Mouse (Mus musculus): ENCODE results near the gene Fance. TPM values are rescaled to one million over a fixed set of nuclear protein-coding genes. Genes with fewer than 3 reads are reported as not detected.
"Not testable (repeated sequence)": the region's sequence is repeated elsewhere in the genome, so short reads cannot be mapped to it uniquely, and the experiment has no call there.

Gene Fance
- total RNA-seq, 2 experiments from 2014 or later: 21.6 to 29.5 TPM

GRCm38 (mm10) chr17:28317725-28318124 lies 4.4 kb downstream of the Fance start:
- no peak for DNase-seq (ENCODE audit: low spot score in 2 of 2)
- intact Hi-C loops (cut with DNase I): no loop called here

DNA sequence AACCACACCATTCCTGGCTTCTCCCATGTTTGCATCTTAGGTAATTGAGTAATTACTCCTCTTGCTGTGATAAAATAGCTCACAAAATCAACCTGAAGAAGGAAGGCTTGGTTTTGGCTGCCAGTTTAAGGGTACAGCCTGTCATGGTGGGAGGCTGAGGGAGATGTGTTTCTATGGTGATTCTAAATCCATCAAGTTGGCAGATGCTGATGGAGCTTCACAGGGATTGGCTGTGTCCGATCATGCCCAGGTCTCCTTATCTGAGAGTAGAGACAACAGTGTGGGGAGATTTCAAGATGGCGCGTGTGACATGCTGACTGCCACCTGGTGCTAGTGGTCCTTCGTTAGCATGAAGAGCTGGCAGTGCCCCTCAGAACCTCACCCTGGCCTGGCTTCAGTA lies 8.4 kb downstream of the Fance start:
- no peak for DNase-seq (ENCODE audit: low spot score in 2 of 2)
- intact Hi-C loops (cut with DNase I): no loop called here

DNA sequence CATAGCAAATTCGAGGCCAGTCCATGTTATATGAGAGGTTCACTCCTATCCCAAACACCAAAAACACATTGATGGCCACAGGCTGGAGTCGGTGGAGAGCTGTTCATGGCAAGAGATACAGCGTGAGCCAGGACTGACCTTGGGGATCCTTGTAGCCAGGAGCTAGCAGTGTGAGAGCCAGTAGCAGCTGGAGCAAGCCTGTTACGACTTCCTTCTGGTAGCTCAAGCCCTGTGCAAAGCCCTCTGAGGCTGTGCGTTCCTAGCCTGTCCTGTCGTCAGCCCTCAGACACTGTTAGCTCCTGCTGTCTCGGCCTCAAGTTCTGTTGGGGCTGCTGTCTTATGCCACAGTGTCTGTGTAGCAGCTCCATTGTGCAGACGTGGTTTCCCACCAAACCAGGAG lies 10.5 kb downstream of the Fance start:
- intact Hi-C loops (cut with DNase I): no loop called here
- no peak for DNase-seq (ENCODE audit: low spot score in 2 of 2)

DNA sequence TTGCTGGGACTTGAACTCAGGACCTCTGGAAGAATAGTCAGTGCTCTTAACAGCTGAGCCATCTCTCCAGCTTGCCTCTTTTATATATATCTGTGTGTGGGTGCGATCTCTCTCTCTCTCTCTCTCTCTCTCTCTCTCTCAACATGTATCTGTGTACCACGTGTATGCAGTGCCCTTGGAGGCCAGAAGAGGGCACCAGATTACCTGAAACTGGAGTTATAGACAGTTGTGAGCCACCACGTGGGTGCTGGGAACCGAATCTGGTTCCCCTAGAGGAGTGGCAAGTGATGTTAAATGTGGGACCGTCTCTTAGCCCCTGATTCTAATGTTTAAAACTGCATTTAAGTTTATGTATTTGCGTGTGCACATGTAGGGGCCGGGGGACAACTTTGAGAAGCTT lies 11.1 kb downstream of the Fance start:
- intact Hi-C loops (cut with DNase I); DNase-seq (ENCODE audit: low spot score in 2 of 2): not testable (repeated sequence)

- no peak for DNase-seq (ENCODE audit: low spot score in 2 of 2)
- intact Hi-C loops (cut with DNase I): loop anchor here (5.0 kb wide), 2 partner anchors 98 to 197 kb away; no protein-coding TSS in a partner anchor
Observed at GRCm38 (mm10) chr17:28325751-28326150, 12.4 kb downstream of the Fance start.

DNA sequence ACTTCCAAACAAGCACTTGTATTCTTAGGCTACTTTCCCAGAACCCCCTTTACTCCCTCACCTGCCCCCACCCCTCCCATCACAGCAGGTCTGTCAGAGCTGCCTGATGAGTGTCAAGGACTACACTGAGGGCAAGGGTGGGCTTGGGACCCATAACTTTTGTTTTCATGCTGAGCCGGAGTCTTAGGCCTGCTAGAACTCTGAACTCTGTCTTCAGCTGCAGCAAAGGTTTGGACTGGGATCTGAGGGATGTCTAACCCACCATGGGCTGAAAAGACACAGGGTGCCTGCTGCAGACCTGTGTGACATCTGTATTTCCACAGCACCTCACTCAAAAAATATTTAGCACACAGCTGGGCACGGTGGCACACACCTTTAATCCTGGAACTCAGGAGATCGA lies 13.6 kb downstream of the Fance start:
- no peak for DNase-seq (ENCODE audit: low spot score in 2 of 2)
- intact Hi-C loops (cut with DNase I): loop anchor here (5.0 kb wide), 2 partner anchors 100 to 195 kb away; no protein-coding TSS in a partner anchor

DNA sequence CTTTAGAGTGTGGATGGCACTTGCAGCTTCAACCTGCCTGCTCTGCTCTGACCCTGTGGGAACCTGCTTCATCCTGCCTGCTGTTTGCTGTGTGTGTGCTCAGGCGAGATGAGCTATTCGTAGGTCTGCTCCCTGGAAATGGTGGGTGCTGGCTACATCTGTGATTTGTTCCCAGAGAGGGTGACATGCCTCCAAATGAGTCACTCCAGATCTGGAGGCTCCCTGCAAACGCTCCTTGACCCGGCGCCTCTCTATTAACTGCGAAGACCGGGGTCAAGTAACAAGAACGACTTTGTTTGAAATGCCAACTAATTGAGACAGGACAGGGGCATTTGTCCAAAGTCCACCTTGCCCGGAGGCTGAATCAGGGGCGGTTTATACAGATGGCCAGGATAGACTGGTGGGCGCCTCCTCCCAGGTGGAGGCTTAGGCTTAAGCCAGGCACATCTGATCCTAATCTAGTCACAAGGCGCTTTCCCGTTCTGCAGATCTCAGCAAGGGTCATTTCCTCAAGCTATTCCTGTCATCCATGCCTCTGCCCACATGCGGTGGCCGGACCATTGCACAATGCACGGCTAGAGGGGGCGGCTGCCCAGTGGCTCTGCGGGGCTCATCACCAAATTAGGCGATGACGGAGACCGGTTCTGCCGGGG lies 14.5 kb downstream of the Fance start:
- intact Hi-C loops (cut with DNase I): loop anchor here (1.0 to 5.0 kb wide), 3 partner anchors 14 to 195 kb away; partner anchors contain the start of gene Fance
- peak in 1 of 2 experiments; percentile 47 for DNase-seq (ENCODE audit: low spot score in 2 of 2)

DNA sequence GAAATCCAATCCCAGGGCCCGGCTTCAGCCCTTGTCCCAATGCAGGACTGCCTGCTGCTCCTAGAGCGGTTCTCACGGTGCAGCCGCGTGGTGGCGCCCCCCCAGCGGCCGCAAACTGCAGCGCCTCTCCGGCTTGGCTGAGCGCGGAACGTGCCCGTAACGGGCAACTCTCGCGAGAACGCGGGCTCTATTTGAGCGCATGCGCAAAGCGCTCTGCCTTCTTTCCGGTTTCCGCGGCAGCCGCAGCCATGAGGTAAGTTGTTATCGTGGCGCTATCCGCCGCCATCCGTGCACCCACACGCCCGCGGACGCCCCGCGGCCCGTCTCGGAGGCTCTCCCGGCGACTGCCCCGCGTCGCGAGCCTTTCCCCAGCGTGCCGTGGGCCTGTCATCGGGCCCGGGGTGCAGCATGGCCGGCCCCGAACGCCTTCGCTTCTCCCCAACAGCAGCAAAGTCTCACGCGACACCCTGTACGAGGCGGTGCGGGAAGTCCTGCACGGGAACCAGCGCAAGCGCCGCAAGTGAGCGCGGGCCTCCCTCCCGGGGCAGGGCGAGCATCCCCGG lies 15.1 kb downstream of the Fance start, which contains the start of gene Rpl10a:
Gene Rpl10a (plus strand): TSS at position 106 of the 563 bp plus-strand sequence.
- intact Hi-C loops (cut with DNase I): loop anchor here (1.0 to 5.0 kb wide), 3 partner anchors 15 to 194 kb away; partner anchors contain the start of gene Fance
- peak; percentile 96 to 97 for DNase-seq (ENCODE audit: low spot score in 2 of 2)

DNA sequence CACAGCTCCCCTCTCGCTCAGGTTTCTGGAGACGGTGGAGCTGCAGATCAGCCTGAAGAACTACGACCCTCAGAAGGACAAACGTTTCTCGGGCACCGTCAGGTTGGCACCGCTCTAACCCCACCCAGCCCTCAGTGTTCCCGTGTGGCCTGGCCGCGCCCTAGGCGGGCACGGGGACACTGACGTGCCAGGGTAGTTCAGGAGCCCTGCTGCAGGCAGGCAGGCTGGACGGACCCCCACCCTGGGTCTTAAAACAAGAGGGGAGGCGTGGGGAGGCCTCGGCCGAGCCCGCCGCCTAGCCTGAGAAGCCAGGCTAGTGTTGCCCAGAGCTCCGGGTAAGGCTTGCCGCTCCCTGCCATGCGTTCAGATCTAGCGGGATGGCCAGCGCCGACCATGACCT lies 15.6 kb downstream of the Fance start:
- intact Hi-C loops (cut with DNase I): loop anchor here (1.0 to 5.0 kb wide), 3 partner anchors 16 to 193 kb away; partner anchors contain the start of gene Fance
- no peak for DNase-seq (ENCODE audit: low spot score in 2 of 2)

- no peak for DNase-seq (ENCODE audit: low spot score in 2 of 2)
- intact Hi-C loops (cut with DNase I): loop anchor here (5.0 kb wide), 2 partner anchors 102 to 193 kb away; no protein-coding TSS in a partner anchor
Observed at GRCm38 (mm10) chr17:28329503-28330231, 16.3 kb downstream of the Fance start.

- intact Hi-C loops (cut with DNase I): no loop called here
- DNase-seq (ENCODE audit: low spot score in 2 of 2): no peak
Observed at GRCm38 (mm10) chr17:28330232-28330546, 16.9 kb downstream of the Fance start.

GRCm38 (mm10) chr17:28330590-28330989 lies 17.3 kb downstream of the Fance start:
- intact Hi-C loops (cut with DNase I); DNase-seq (ENCODE audit: low spot score in 2 of 2): not testable (repeated sequence)

DNA sequence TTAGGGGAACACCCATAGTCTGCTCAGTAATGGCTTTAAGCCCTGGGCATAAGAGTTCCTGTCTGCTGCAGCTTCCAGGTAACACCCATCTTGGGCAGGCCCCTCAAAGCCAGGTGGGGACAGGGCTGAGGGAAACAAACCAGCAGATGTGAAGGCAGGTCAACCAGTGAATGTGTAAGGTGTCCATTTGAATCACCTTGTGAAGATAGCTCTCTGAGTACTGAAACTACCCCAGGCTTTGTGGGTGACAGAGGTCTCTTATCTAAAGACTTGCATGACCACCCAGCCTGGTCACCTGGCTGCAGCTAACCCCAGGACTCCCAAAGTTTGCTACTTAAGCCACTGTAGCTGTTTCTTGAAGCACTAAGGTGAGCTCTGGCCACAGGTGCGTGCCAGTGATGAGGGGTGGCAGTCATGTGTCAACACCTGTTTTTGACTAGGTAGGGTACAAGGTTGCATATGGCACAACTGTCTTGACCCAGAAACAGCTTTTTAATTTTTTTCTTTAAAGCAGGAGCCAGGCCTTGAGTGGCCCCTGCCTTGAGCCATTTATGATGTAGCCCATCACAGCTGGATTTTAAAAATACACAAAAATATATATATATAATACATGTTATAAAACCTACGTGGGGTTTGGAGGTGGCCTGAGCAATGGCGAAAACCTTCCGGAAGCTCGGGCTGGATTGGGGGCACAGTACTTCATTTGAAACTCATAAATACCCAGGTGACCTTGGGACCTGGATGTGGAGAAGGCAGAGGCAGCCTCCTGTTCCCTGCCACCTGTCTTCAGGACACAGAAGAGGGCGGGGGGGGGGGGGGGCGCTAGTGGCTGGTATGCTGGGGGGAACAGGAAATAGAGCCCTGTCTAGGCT lies 18.2 kb downstream of the Fance start:
- DNase-seq (ENCODE audit: low spot score in 2 of 2): no peak
- intact Hi-C loops (cut with DNase I): no loop called here

DNA sequence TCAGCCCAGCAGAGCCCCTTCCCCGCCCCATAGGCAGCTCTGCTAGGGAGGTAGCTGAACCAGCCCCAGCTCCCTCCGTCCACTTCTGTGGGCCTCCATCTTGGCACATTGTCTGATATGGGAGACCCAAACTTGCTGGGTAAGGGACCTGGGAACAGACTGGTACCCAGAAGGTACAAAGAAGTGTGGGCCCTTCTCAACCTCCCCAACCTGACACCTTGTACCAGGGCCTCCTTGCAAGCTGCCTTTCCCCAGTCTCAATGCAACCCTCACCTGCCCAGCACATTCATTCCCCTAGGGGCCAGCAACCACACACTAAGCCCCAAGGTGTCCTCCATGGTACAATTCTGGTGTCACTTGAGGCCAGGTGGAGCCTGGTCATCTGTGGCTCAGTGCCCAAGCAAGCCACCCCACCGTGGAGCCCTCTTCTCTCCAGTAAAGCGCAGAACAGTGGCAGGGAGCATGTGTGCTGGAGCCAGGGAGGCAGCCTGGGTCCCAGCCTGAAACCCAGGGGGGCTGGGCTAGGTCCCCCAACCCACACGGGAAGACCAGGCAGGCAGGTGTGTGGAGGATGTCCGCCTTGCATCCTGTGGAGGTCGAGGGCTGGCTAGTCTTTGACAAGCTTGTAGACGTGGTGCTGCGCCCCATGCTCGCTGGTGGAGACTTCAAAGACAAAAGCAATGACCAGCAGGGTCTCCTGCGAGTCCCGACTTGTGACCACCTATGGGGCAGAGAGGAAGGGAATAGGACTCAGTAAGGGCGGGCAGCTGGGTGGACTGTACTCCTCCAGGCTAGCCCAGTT lies 19.0 kb downstream of the Fance start:
- DNase-seq (ENCODE audit: low spot score in 2 of 2): no peak
- intact Hi-C loops (cut with DNase I): no loop called here

DNA sequence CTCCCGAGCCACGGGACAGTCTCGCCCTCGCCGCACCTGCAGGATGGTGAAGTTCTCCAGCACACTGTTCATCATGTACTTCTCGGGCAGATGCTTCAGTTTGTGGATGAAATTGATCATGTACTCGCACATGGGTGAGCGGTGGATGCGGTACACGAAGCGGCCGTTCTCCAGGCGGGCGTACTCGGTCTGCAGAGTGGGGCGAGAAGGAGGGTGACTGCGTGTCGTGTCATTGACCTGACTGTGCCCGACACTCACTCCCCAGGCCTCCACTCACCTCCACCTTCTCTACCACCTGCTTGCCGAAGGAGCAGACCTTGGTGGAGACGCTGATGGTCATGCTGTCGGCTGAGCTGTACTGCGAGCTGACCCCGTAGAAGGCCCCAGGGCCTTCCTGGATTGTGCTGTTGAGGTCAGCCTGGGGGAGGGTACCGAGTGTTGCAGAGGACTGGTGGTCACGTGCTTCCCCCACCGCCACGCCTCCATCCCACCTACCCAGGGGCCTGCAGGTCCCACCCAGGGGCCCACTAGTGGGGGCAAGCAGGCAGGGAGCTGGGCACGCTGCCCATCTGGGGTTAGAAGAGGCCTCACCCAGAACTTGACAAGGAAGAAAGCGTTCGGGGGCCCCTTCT lies 19.7 kb downstream of the Fance start:
- intact Hi-C loops (cut with DNase I): no loop called here
- no peak for DNase-seq (ENCODE audit: low spot score in 2 of 2)

DNA sequence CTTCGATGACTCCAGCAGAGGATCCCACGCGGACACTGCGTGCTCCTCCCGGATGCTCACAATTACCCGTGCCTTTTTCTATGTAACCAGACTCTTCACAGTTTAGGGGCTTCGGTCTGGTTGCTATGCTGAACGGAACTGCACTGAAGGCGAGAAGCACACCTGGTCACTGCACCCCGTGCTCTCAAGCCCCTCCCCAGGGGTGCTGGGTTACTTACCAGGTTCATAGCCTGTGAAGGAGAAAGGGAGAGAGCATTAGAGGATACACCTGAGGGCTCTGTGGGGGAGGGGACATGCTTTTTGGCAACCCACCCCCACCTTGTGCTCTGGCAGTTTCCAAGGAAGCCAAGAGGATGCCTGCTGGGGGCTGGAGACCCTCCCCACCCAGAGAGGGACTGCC lies 21.9 kb downstream of the Fance start:
- intact Hi-C loops (cut with DNase I): no loop called here
- DNase-seq (ENCODE audit: low spot score in 2 of 2): no peak

- DNase-seq (ENCODE audit: low spot score in 2 of 2): no peak
- intact Hi-C loops (cut with DNase I): no loop called here
Observed at GRCm38 (mm10) chr17:28337547-28337946, 24.2 kb downstream of the Fance start.

DNA sequence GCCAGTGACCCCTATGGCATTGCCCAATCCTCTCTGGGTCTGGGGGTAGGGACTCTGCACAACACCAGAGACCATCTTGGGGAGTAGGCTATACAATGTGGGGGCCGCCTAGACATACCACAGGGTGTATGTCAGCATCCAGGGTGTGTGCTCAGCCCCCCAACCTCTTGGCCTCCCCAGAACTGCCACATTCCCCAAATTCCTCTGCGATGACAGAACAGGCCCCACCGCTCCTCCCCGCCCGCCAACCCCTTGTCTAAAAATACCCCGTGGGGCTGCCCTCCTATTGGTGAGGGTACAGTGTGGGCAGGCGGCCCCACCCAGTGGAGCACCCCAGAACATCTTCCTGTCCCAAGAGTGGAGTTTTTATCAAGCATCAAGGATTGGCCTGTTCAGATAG lies 27.3 kb downstream of the Fance start:
- intact Hi-C loops (cut with DNase I): no loop called here
- no peak for DNase-seq (ENCODE audit: low spot score in 2 of 2)
